Mouse (Mus musculus) midbrain, embryonic 15.5 days (tissue): ENCODE results near the gene Arhgap8. TPM values are rescaled to one million over a fixed set of nuclear protein-coding genes. Genes with fewer than 3 reads are reported as not detected.
"Not testable (repeated sequence)": the region's sequence is repeated elsewhere in the genome, so short reads cannot be mapped to it uniquely, and the experiment has no call there.

ENCODE experiments used
- ATAC-seq: fragments of 200-750 bp; cut with Nextera tagmentation; replicated peaks from 2 replicates; pipeline ENCODE4 v1.8.0; 2017; ENCODE audit warnings: moderate TSS enrichment
- H3K27ac ChIP-seq: fragments of 300-500 bp; sonication (generic); 2 replicates; pipeline ENCODE4 v1.5.1; 2015; ENCODE audit warnings: mild to moderate bottlenecking, inconsistent platforms
- H3K27me3 ChIP-seq: fragments of 300-500 bp; sonication (generic); replicated peaks from 2 replicates; pipeline ENCODE4 v1.6.1; 2015; ENCODE audit warnings: inconsistent platforms
- H3K36me3 ChIP-seq: fragments of 300-500 bp; sonication (generic); replicated peaks from 2 replicates; pipeline ENCODE4 v1.6.1; 2015; ENCODE audit warnings: inconsistent platforms
- H3K4me1 ChIP-seq: fragments of 300-500 bp; sonication (generic); 2 replicates; pipeline ENCODE4 v1.6.1; 2015; ENCODE audit warnings: inconsistent platforms
- H3K4me2 ChIP-seq: fragments of 300-500 bp; sonication (generic); 2 replicates; pipeline ENCODE4 v1.6.1; 2015; ENCODE audit warnings: inconsistent platforms, mild to moderate bottlenecking, moderate library complexity
- H3K4me3 ChIP-seq: fragments of 300-500 bp; sonication (generic); 2 replicates; pipeline ENCODE4 v1.5.1; 2015; ENCODE audit warnings: mild to moderate bottlenecking, inconsistent platforms
- H3K9ac ChIP-seq: fragments of 300-500 bp; sonication (generic); 2 replicates; pipeline ENCODE4 v1.6.1; 2015; ENCODE audit warnings: mild to moderate bottlenecking, inconsistent platforms
- H3K9me3 ChIP-seq: fragments of 300-500 bp; sonication (generic); 2 replicates; pipeline ENCODE4 v1.6.1; 2016; ENCODE audit warnings: inconsistent platforms
- WGBS: fragments of 180-500 bp; shearing (Covaris S2); methylation state at CpG from one replicate; pipeline ENCODE4 v1.1.7; 2015; ENCODE audit warnings: mixed read lengths; 5-methylcytosine and 5-hydroxymethylcytosine counted together
- polyA plus RNA-seq: library from polyadenylated mRNA; unstranded; fragments of >200 nt; fragmentation: Nextera tagmentation; extraction: Ambion mirVana; gene quantifications from 2 replicates; pipeline ENCODE4 v1.2.1, GENCODE M21; 2015

Arhgap8 gene
- polyA plus RNA-seq, 1 experiment from 2014 or later, result 0.59 TPM

DNA sequence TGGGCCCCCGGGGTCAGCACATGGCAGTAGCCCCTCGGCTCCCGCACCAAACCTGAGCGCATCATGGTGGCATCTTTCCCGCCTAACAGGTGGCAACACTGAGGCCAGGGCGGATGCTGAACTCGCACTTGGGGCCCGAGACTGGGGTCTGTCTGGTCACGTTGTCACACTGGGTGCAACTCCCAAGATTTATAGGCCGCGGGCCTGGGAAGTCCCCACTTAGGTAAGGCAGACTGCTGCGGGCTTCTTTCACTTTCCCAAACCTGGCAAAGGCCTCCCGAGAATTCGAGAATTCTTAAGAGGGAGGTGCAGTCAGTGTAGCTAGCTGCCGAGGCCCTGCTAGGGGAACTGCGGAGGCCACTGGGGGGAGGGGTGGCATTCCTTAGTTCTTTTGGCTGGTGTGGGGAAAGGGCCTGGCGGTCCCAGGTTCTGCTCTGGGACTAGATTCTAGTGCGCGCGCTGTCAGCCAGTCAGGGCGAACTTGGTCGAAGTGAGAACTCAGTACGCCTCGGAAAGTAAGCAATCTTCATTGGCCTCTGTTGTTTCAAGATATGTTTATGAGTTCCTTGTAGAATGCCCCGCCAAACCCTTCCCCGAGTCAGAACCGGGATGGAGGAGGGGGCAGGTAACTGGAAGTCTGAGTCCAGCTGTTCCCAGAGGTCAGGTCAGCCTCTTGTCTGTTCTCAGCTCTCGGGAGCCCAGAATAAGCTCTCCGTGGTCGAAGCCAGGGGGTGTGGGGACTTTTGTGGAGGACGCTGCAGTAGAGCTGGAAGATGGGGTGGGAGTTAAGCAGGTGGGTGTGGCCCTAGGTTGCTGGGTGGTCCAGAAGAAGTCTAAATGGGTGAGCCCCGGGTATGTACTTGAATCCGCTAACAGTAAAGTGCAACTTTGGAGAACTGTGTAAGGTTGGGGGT, 696 bp downstream of the Arhgap8 start:
- peak overlapping the region; percentile 17 for H3K4me2 ChIP-seq
- WGBS, result 9% methylated on average over 33 of the region's 33 CpGs
- H3K36me3 ChIP-seq, result no peaks in the 10 kb centered on the region
- ATAC-seq, result no peak
- peaks cover 29% of the 10 kb centered on the region for H3K27me3 ChIP-seq
- H3K4me1 ChIP-seq, result peaks cover 11% of the 10 kb centered on the region
- H3K9ac ChIP-seq, result no peak overlapping the region
- H3K4me3 ChIP-seq, result no peak overlapping the region
- H3K9me3 ChIP-seq, result no peaks in the 10 kb centered on the region
- no peak overlapping the region for H3K27ac ChIP-seq

DNA sequence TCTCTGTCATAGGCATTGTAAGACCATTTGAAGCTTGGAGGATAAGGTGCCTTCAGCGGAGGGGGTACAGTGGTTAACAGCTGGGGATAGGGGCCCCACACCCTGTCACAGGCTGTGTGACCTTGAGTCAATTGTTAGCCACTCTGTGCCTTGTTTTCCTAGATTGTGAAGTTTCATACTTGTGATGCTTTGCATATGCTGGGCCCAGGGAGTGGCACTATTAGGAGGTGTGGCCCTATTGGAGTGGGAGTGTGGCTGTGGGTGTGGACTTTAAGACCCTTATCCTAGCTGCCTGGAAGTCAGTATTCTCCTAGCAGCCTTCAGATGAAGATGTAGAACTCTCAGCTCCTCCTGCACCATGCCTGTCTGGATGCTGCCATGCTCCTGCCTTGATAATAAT, 3.8 kb downstream of the Arhgap8 start:
- Histone ChIP-seq H3K4me1 (peaks cover 11% of the 10 kb centered on the region), H3K27me3 (peaks cover 29% of the 10 kb centered on the region)
- ATAC-seq, H3K4me3 ChIP-seq, H3K9ac ChIP-seq, H3K27ac ChIP-seq, H3K4me2 ChIP-seq, H3K9me3 ChIP-seq, H3K36me3 ChIP-seq: not testable (repeated sequence)
- 88% methylated on average over 1 of the region's 1 CpGs for WGBS

- H3K36me3 ChIP-seq, result no peaks in the 10 kb centered on the region
- peaks cover 11% of the 10 kb centered on the region for H3K4me1 ChIP-seq
- H3K27me3 ChIP-seq, result peaks cover 26% of the 10 kb centered on the region
- H3K9ac ChIP-seq, result no peak overlapping the region
- no peak for ATAC-seq
- H3K27ac ChIP-seq, result no peak overlapping the region
- 69% methylated on average over 4 of the region's 4 CpGs for WGBS
- no peaks in the 10 kb centered on the region for H3K9me3 ChIP-seq
- no peak overlapping the region for H3K4me3 ChIP-seq
- no peak overlapping the region for H3K4me2 ChIP-seq
Observed at GRCm38 (mm10) chr15:84724199-84724598, 4.3 kb downstream of the Arhgap8 start.

- 72% methylated on average over 6 of the region's 6 CpGs for WGBS
- H3K9me3 ChIP-seq, result no peaks in the 10 kb centered on the region
- H3K4me1 ChIP-seq, result no peaks in the 10 kb centered on the region
- no peak overlapping the region for H3K4me2 ChIP-seq
- no peak overlapping the region for H3K9ac ChIP-seq
- no peak overlapping the region for H3K4me3 ChIP-seq
- no peaks in the 10 kb centered on the region for H3K27me3 ChIP-seq
- H3K27ac ChIP-seq, result no peak overlapping the region
- H3K36me3 ChIP-seq, result no peaks in the 10 kb centered on the region
- no peak for ATAC-seq
Observed at GRCm38 (mm10) chr15:84729685-84730084, 9.8 kb downstream of the Arhgap8 start.

DNA sequence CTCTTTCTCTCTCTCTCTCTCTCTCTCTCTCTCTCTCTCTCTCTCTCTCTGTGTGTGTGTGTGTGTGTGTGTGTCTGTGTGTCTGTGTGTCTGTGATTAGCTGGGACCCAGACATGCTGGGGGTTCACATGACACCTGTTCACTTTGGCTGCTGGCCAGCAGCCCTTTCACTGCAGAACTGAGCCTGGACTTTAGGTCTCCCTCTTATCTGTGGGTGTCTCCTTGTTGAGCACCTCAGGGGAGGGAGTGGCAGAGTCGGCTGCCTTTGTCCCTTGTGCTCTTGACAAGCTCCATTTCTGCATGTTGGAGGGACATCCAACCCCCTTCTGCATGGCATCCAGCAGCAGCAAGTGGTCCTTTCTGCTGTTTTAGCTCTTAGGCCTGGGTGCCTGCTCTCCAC, 11.0 kb downstream of the Arhgap8 start:
- H3K4me2 ChIP-seq, result no peak overlapping the region
- ATAC-seq, result no peak
- H3K4me3 ChIP-seq, result no peak overlapping the region
- no peak overlapping the region for H3K9ac ChIP-seq
- no peaks in the 10 kb centered on the region for H3K4me1 ChIP-seq
- no peaks in the 10 kb centered on the region for H3K36me3 ChIP-seq
- no peaks in the 10 kb centered on the region for H3K9me3 ChIP-seq
- H3K27me3 ChIP-seq, result no peaks in the 10 kb centered on the region
- H3K27ac ChIP-seq, result no peak overlapping the region
- WGBS, result 55% methylated on average over 1 of the region's 1 CpGs

DNA sequence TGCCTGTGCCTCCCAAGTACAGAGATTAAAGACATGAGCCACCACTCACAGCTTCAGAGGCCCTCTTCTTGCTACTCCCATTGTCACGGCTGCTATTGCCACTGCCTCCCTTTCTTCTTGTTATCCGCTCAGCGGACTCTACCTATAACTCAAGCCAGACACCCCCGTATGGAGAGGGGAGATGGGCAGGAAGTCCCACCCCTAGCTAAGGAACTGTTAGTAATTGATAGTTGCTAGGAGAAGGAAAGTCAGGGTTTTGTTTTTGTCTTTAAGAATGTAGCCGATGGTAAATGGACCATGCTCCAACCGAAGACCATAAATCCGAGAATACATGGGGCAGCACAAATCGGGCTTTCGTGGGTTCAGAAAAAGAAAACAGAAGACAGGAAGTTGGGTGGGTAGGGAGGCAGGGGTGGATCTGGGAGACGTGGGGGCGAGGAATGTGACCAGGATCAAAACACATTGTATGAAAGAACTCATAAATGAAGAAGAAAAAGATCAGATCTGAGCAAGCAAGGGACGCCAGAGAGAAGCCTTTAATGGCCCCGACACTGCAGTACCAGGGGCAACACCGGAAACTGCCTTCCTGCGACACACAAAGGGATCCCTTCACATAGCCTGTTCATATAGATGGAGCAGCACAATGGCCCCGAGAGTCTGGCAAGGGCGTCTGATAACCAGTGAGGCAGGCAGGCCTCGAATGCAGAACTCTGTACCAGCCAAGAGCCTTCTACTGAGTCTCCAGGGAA, 12.0 kb downstream of the Arhgap8 start:
- ATAC-seq, result no peak

GRCm38 (mm10) chr15:84732425-84732749, 12.5 kb downstream of the Arhgap8 start:
- Histone ChIP-seq H3K4me2 (no peak overlapping the region), H3K4me3 (no peak overlapping the region), H3K9me3 (no peaks in the 10 kb centered on the region), H3K27ac (no peak overlapping the region), H3K9ac (no peak overlapping the region), H3K4me1 (peaks cover 11% of the 10 kb centered on the region), H3K27me3 (no peaks in the 10 kb centered on the region), H3K36me3 (no peaks in the 10 kb centered on the region)
- no peak for ATAC-seq
- 70% methylated on average over 4 of the region's 4 CpGs for WGBS

More for the DNA sequence above, 12.0 kb downstream of the Arhgap8 start:
- 69% methylated on average over 18 of the region's 18 CpGs for WGBS
- no peak overlapping the region for H3K4me2 ChIP-seq
- no peak overlapping the region for H3K27ac ChIP-seq
- no peaks in the 10 kb centered on the region for H3K27me3 ChIP-seq
- H3K4me3 ChIP-seq, result no peak overlapping the region
- no peaks in the 10 kb centered on the region for H3K9me3 ChIP-seq
- H3K36me3 ChIP-seq, result no peaks in the 10 kb centered on the region
- peaks cover 7% of the 10 kb centered on the region; the same call in 1 of the 2 replicates for H3K4me1 ChIP-seq
- no peak overlapping the region for H3K9ac ChIP-seq

- Histone ChIP-seq H3K9me3 (no peaks in the 10 kb centered on the region), H3K27ac (peak overlapping the region; percentile 68), H3K36me3 (no peaks in the 10 kb centered on the region), H3K4me2 (peak overlapping the region; percentile 12; the same call in 1 of the 2 replicates), H3K27me3 (no peaks in the 10 kb centered on the region), H3K9ac (0 out of 2 replicates have a peak overlapping the region, but pooled peaks have one; percentile 12), H3K4me3 (no peak overlapping the region), H3K4me1 (peaks cover 11% of the 10 kb centered on the region)
- WGBS, result 41% methylated on average over 11 of the region's 11 CpGs
- peak; percentile 78 for ATAC-seq
Observed at GRCm38 (mm10) chr15:84736346-84736993, 16.6 kb downstream of the Arhgap8 start.

DNA sequence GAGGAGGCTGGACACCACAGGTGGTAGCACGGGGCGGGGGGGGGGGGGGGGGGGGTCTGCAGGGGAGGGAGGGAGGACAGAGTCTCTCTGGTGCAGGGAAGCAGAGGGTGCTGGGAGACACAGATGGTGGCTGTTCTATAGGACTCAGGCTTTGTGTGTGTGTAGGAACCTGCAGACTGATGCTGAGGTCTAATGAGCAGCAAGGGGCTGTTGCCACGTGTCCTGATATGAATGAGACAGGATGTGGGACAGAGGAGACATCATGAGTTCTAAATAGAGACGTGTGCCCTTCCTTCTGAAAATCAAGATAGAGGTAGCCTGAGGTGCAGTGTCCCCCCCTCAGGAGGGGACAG, 17.1 kb downstream of the Arhgap8 start:
- peak overlapping the region; percentile 12; the same call in 1 of the 2 replicates for H3K4me2 ChIP-seq

GRCm38 (mm10) chr15:84738246-84738645, 18.4 kb downstream of the Arhgap8 start:
- Histone ChIP-seq H3K27me3 (no peaks in the 10 kb centered on the region), H3K9me3 (no peaks in the 10 kb centered on the region), H3K36me3 (no peaks in the 10 kb centered on the region), H3K27ac (no peak overlapping the region), H3K4me1 (peaks cover 11% of the 10 kb centered on the region), H3K4me3 (no peak overlapping the region), H3K9ac (no peak overlapping the region), H3K4me2 (no peak overlapping the region)
- ATAC-seq, result no peak
- 82% methylated on average over 7 of the region's 7 CpGs for WGBS

More for the DNA sequence above, 17.1 kb downstream of the Arhgap8 start:
- Histone ChIP-seq H3K27ac (0 out of 2 replicates have a peak overlapping the region, but pooled peaks have one; percentile 68), H3K9me3 (no peaks in the 10 kb centered on the region), H3K36me3 (no peaks in the 10 kb centered on the region), H3K9ac (no peak overlapping the region), H3K27me3 (no peaks in the 10 kb centered on the region), H3K4me1 (peaks cover 11% of the 10 kb centered on the region), H3K4me3 (no peak overlapping the region)
- WGBS, result 42% methylated on average over 2 of the region's 4 CpGs
- ATAC-seq, result 0 out of 2 replicates have a peak, but pooled peaks have one; percentile 20

DNA sequence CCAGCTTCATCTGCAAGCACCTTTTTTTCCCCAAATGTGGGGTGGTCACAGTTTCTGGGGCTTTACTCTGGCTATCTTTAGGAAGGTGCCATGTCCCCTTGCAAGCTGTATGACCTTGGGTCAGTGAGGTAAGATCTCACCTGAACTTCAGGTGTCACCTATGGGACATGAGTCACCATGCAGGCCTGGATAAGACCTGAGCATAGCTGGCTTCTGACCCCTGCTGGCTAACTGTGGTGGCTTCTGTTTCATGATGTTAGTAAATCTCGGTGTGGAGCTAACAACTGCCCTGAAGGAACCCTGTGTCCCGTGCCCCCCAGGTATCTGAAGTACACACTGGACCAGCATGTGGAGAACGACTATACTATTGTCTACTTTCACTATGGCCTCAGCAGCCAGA, 21.7 kb downstream of the Arhgap8 start:
- Histone ChIP-seq H3K36me3 (no peaks in the 10 kb centered on the region), H3K4me2 (no peak overlapping the region), H3K27ac (no peak overlapping the region), H3K9ac (no peak overlapping the region), H3K4me1 (peaks cover 5% of the 10 kb centered on the region), H3K9me3 (no peaks in the 10 kb centered on the region), H3K27me3 (no peaks in the 10 kb centered on the region), H3K4me3 (no peak overlapping the region)
- ATAC-seq, result no peak
- WGBS, result 88% methylated on average over 3 of the region's 3 CpGs

DNA sequence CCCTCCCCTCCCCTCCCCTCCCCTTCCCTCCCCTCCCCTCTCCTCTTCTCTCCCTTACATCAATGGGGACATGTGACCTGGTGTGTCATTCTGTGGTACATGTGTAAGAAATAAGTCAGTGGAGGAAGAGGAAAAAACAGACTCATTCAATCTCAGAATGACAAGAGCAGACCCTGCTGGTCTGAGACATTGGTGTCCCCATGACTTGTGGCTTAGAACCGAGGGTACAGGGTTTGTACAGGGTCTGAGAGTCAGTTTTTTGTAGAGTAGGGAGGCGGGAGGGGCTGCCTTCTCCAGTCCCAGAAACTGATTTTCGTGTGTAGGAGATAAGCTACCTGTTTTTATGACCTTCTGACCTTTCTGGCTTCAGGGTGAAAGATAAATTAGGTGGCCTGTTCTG, 23.5 kb downstream of the Arhgap8 start:
- Histone ChIP-seq H3K4me2 (no peak overlapping the region), H3K27me3 (no peaks in the 10 kb centered on the region), H3K9ac (no peak overlapping the region), H3K27ac (no peak overlapping the region), H3K36me3 (no peaks in the 10 kb centered on the region), H3K9me3 (no peaks in the 10 kb centered on the region), H3K4me1 (no peaks in the 10 kb centered on the region), H3K4me3 (no peak overlapping the region)
- ATAC-seq, result no peak
- WGBS, result 23% methylated on average over 3 of the region's 3 CpGs
